Mouse (Mus musculus) lung, embryonic 16.5 days (tissue): ENCODE measurements around the gene Creb5. TPM values are rescaled to one million over a fixed set of nuclear protein-coding genes. Genes with fewer than 3 reads are reported as not detected.

Experiments
- ATAC-seq: fragments of 200-750 bp; cut with Nextera tagmentation; 2 replicates; pipeline ENCODE4 v1.8.0; 2017; ENCODE audit warnings: low read depth, mild to moderate bottlenecking, moderate library complexity
- H3K27ac ChIP-seq: fragments of 300-500 bp; sonication (generic); 2 replicates; pipeline ENCODE4 v1.5.1; 2014; ENCODE audit warnings: mild to moderate bottlenecking, control low read depth, low read length
- H3K27me3 ChIP-seq: fragments of 300-500 bp; sonication (generic); 2 replicates; pipeline ENCODE4 v1.6.1; 2014; ENCODE audit warnings: low read depth, low read length, mixed read lengths; ENCODE audit not compliant: control insufficient read depth, insufficient read depth
- H3K36me3 ChIP-seq: fragments of 300-500 bp; sonication (generic); 2 replicates; pipeline ENCODE4 v1.6.1; 2014; ENCODE audit warnings: low read length; ENCODE audit not compliant: control insufficient read depth, insufficient read depth
- H3K4me1 ChIP-seq: fragments of 300-500 bp; sonication (generic); replicated peaks from 2 replicates; pipeline ENCODE4 v1.6.1; 2014; ENCODE audit warnings: low read length, mixed read lengths; ENCODE audit not compliant: control insufficient read depth, insufficient read depth
- H3K4me2 ChIP-seq: fragments of 300-500 bp; sonication (generic); 2 replicates; pipeline ENCODE4 v1.6.1; 2014; ENCODE audit warnings: low read depth, low read length, control low read depth
- H3K4me3 ChIP-seq: fragments of 300-500 bp; sonication (generic); 2 replicates; pipeline ENCODE4 v1.5.1; 2014; ENCODE audit warnings: mild to moderate bottlenecking, low read length, control low read depth
- H3K9ac ChIP-seq: fragments of 300-500 bp; sonication (generic); 2 replicates; pipeline ENCODE4 v1.6.1; 2014; ENCODE audit warnings: low read length, control low read depth
- H3K9me3 ChIP-seq: fragments of 300-500 bp; sonication (generic); 2 replicates; pipeline ENCODE4 v1.6.1; 2016; ENCODE audit warnings: low read length; ENCODE audit not compliant: control insufficient read depth
- WGBS: fragments of 180-500 bp; shearing (Covaris S2); extraction: QIAGEN DNeasy Blood & Tissue Kit; methylation state at CpG from one replicate; pipeline ENCODE4 v1.1.7; 2014; 5-methylcytosine and 5-hydroxymethylcytosine counted together
- polyA plus RNA-seq: library from polyadenylated mRNA; unstranded; fragments of >200 nt; fragmentation: Nextera tagmentation; extraction: Ambion mirVana; gene quantifications from 2 replicates; pipeline ENCODE4 v1.2.1, GENCODE M21; 2015

Gene Creb5
- polyA plus RNA-seq, 1 experiment from 2014 or later = 5.8 TPM

DNA sequence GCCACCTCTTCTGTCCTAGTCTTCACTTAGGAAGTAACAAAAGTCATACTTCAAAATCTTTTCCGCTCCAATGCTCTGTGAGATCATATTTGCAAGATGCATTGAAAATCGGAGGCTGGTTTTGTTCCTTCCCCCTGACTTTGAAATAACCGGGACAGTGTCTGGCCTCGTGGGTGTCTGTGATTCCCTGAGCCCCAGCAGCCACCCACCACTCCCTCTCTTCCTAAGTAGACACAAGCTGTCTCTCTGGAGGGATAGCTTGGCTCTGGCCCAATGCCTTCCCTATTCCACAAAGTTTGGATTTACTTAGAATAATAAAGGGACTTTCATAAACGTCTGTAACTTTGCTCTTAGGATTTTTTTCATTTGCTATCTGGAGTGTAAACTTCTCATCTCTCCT lies 273.9 kb downstream of the Creb5 start:
- Histone ChIP-seq H3K9ac (no peak overlapping the region), H3K36me3 (no peaks in the 10 kb centered on the region), H3K9me3 (no peaks in the 10 kb centered on the region), H3K4me2 (no peak overlapping the region), H3K27me3 (no peaks in the 10 kb centered on the region), H3K4me3 (no peak overlapping the region), H3K27ac (no peak overlapping the region), H3K4me1 (peaks cover 16% of the 10 kb centered on the region)
- WGBS = 48% methylated on average over 5 of the region's 5 CpGs
- no peak for ATAC-seq

DNA sequence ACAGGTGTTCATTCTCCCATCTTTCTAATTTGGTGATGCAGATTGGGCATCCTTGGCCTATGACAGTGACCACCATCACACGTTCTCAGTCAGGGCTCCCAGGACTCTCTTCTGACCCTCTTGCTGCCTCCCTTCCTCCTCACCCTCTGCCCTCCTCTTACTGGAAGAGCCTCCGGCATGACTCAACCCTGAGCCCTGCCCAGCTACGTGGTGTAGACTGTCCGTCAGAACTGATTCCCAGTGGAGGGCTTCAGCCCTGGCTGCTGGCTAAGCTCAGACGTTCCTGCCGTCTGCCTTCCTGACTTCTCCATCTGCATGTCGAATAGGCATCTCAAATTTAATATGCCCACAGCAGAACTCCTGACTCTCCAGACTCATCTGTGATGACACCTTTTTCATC lies 275.5 kb downstream of the Creb5 start:
- no peak overlapping the region for H3K27ac ChIP-seq
- 61% methylated on average over 7 of the region's 7 CpGs for WGBS
- peaks cover 12% of the 10 kb centered on the region for H3K4me1 ChIP-seq
- H3K9me3 ChIP-seq = no peaks in the 10 kb centered on the region
- no peak for ATAC-seq
- H3K4me3 ChIP-seq = no peak overlapping the region
- H3K36me3 ChIP-seq = no peaks in the 10 kb centered on the region
- no peak overlapping the region for H3K4me2 ChIP-seq
- no peaks in the 10 kb centered on the region for H3K27me3 ChIP-seq
- no peak overlapping the region for H3K9ac ChIP-seq

DNA sequence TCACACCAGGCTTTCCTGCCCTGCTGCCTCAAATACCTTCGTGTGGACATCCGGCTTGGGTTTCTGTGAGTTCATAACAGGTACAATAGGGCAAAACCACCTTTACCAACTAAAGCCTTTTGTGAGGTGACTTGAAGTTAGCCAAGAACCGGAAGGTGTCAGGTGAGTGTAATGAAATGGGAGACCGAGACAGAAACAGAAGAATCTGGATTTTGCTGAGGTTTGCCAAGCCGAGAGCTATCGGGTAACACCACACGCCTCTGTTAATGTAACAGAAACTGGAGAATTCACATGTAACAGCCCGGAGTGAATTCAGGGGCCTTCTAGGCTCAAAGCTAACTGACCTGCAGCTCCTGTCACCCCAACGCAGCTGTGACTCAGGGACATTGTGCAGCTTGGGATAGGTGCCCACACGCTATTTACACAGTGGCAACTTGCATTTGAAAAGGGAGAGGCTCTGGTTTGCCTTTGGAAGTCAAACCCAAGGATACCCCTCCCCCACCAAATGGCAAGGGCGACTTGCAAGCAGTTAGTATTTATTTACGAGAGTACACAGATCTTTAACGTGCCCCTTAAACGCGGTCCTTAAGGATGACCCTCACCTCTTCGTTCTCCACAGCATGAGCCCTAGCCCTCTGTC lies 276.6 kb downstream of the Creb5 start:
- no peak overlapping the region for H3K4me2 ChIP-seq
- WGBS = 53% methylated on average over 16 of the region's 16 CpGs

DNA sequence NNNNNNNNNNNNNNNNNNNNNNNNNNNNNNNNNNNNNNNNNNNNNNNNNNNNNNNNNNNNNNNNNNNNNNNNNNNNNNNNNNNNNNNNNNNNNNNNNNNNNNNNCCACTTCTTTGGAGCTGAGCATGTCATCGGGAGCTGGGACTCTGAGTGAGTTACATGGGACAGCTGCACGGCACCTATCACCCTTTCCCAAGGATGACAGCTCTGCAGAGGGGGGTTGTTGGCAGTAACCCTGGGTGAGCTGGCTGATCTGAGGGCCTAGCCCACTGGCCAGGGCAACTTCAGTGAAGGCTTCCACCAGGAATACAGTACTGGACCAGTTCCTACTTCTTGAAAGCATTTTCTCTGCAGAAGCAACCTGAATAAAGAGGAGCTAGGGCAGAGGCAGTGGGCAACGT lies 282.4 kb downstream of the Creb5 start:
- Histone ChIP-seq H3K36me3 (no peaks in the 10 kb centered on the region), H3K27ac (no peak overlapping the region), H3K9me3 (no peaks in the 10 kb centered on the region), H3K9ac (no peak overlapping the region), H3K27me3 (no peaks in the 10 kb centered on the region), H3K4me1 (peaks cover 10% of the 10 kb centered on the region), H3K4me3 (no peak overlapping the region), H3K4me2 (no peak overlapping the region)
- 44% methylated on average over 3 of the region's 3 CpGs for WGBS
- ATAC-seq = no peak

More for the DNA sequence above, 276.6 kb downstream of the Creb5 start:
- H3K9ac ChIP-seq = no peak overlapping the region
- no peak overlapping the region for H3K27ac ChIP-seq
- H3K4me3 ChIP-seq = no peak overlapping the region
- H3K27me3 ChIP-seq = no peaks in the 10 kb centered on the region
- peaks cover 12% of the 10 kb centered on the region for H3K4me1 ChIP-seq
- H3K9me3 ChIP-seq = no peaks in the 10 kb centered on the region
- H3K36me3 ChIP-seq = no peaks in the 10 kb centered on the region
- ATAC-seq = no peak

DNA sequence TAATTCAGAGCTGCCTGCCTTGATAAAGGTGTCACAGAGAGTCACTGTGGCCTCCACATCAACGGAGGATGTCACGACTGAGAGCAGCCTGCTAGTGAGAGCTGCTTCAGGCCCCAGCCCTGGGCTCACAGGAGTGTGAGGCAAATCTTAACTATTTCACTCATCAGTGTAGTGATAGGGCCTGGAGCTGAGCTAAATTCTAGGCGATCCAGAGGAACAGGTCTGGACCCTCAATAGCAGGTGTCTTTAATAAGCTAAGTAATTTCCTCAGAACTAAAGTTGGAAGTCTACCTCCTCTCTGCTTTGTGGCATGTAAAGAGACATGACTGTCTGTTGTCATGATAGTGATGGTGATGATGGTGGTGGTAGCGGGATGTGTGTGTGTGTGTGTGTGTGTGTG lies 283.8 kb downstream of the Creb5 start:
- Histone ChIP-seq H3K36me3 (no peaks in the 10 kb centered on the region), H3K4me2 (no peak overlapping the region), H3K27me3 (no peaks in the 10 kb centered on the region), H3K4me3 (no peak overlapping the region), H3K9ac (no peak overlapping the region), H3K4me1 (peaks cover 14% of the 10 kb centered on the region), H3K27ac (no peak overlapping the region), H3K9me3 (no peaks in the 10 kb centered on the region)
- ATAC-seq = no peak
- WGBS = 82% methylated on average over 4 of the region's 4 CpGs

DNA sequence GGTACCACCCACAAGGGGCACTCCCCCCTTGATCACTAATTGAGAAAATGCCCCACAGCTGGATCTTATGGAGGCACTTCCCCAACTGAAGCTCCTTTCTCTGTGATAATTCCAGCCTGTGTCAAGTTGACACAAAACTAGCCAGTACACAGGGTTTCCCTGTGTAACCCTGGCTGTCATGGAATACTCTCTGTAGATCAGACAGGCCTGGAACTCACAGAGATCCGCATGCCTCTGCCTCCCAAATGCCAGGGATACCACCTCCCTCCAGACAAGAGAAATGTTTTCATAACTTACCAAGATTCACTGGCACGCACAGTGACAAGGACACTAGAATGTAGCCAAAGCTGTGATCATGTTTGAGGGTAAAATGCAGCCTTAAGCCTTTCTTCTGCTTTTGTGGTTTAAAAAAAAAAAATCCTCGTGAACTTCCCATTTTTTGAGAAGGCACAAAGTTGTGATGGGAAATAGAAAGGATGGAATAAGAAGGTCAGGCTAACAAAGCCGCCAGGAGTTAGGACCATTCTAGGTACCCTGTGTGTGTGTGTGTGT lies 284.6 kb downstream of the Creb5 start:
- Histone ChIP-seq H3K9ac (no peak overlapping the region), H3K9me3 (no peaks in the 10 kb centered on the region), H3K36me3 (no peaks in the 10 kb centered on the region), H3K27ac (no peak overlapping the region), H3K27me3 (no peaks in the 10 kb centered on the region), H3K4me3 (no peak overlapping the region), H3K4me1 (peaks cover 14% of the 10 kb centered on the region), H3K4me2 (no peak overlapping the region)
- ATAC-seq = no peak
- 87% methylated on average over 4 of the region's 4 CpGs for WGBS

DNA sequence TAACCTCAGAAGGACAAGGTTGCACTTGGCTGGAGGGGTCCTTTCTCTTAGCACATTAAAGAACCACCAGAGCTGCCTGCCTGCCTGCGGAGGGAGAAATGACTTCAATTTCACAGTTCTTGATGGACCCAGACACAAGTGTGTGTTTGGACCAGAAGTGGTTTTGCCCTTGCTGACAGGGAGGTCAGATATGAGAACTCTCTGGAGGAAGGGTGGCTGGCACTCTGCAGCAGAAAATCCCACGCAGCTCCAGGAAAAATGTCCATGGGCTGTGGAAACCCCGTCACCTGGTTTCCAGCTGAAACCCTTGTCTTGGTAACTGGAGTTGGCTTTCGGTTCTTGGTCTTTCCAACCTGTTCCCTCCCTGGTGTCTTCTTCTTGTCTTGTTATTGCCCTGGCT lies 285.4 kb downstream of the Creb5 start:
- Histone ChIP-seq H3K9ac (no peak overlapping the region), H3K36me3 (no peaks in the 10 kb centered on the region), H3K27ac (peak overlapping the region; percentile 66), H3K27me3 (no peaks in the 10 kb centered on the region), H3K9me3 (no peaks in the 10 kb centered on the region), H3K4me3 (no peak overlapping the region), H3K4me2 (peak overlapping the region; percentile 61; the same call in 1 of the 2 replicates), H3K4me1 (peaks cover 14% of the 10 kb centered on the region)
- 42% methylated on average over 4 of the region's 4 CpGs for WGBS
- no peak; the same call in 1 of the 2 replicates for ATAC-seq

DNA sequence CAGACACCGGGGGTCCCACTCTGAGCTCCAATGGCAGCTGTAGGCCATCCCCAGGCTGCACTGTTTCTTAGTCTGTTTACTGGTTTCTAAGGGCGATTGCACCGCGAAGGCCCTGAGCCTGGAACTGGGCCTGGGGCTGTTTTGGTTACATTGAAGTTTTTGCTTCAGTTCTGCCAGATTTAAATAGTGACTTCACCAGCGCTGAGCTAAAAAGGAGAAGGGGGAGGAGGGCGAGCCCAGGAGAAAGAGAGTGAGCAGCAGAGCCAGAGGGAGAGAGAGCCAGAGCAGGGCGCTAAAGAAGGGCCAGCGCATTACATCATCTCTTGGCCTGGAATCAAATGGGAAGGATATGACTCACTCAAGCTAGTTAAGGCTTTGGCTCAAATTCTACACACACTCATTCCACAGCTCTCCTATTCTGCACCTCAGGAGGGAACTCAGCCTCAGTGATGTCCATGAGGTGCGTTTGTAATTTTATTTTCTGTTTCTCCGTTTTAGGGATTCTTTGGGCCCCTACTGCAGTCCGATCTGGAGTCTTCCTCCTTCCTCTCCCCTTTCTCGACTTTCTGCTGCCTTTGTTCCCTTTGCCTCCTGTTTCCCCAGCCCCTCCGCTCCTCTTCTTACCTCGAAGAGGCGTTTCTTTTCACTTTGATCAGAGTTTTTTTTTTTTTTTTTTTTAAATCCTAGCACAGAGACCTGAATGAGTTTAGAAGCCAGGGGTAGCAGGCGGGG lies 286.1 kb downstream of the Creb5 start:
- ATAC-seq = peak; percentile 97
- Histone ChIP-seq H3K36me3 (no peaks in the 10 kb centered on the region), H3K9me3 (no peaks in the 10 kb centered on the region), H3K4me3 (peak overlapping the region; percentile 50), H3K27ac (peak overlapping the region; percentile 66), H3K4me2 (peak overlapping the region; percentile 61), H3K27me3 (no peaks in the 10 kb centered on the region), H3K9ac (peak overlapping the region; percentile 59), H3K4me1 (peaks cover 14% of the 10 kb centered on the region)
- WGBS = 2% methylated on average over 15 of the region's 16 CpGs

DNA sequence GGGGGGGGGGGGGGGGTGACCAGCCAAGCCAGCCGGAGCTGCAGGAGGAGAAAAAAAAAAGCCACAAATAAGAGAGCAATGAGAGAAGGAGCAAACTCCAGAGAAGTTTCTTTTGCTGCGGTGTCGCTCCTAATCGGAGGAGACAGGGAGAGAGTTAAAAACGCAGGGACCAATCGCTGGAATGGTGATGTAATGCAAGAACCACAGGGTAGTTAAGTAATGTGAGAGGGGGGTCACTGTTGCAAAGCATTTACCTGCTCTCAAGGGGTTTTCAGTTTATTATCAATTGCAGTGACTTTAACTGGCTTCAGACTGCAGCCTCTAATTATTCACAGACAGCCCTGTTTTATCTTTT lies 286.6 kb downstream of the Creb5 start:
- peak overlapping the region; percentile 61; the same call in 1 of the 2 replicates for H3K27ac ChIP-seq

More for the DNA sequence above, 286.6 kb downstream of the Creb5 start:
- no peak for ATAC-seq
- peak overlapping the region; percentile 59 for H3K9ac ChIP-seq
- 0% methylated on average over 5 of the region's 6 CpGs for WGBS
- H3K9me3 ChIP-seq = no peaks in the 10 kb centered on the region
- H3K36me3 ChIP-seq = no peaks in the 10 kb centered on the region
- H3K27me3 ChIP-seq = no peaks in the 10 kb centered on the region
- H3K4me2 ChIP-seq = peak overlapping the region; percentile 61
- H3K4me3 ChIP-seq = peak overlapping the region; percentile 50
- H3K4me1 ChIP-seq = peaks cover 14% of the 10 kb centered on the region
